Mouse (Mus musculus): ENCODE measurements around the gene Selenom.
A peak's percentile ranks its signal among the peaks of the same experiment; 100 is the strongest.

Gene Selenom

GRCm38 (mm10) chr11:3514529-3515054, at the start of gene Selenom:
TSS of gene Selenom (plus strand) at chr11:3514684.
- DNase-seq (ENCODE audit: low read depth): peak; percentile 66

- no peak for DNase-seq (ENCODE audit: low read depth)
Observed at GRCm38 (mm10) chr11:3471448-3471850, 43.0 kb upstream of the Selenom start.

- peak; percentile 69 for DNase-seq (ENCODE audit: low read depth)
Observed at GRCm38 (mm10) chr11:3472484-3472883, 42.0 kb upstream of the Selenom start.

- DNase-seq (ENCODE audit: low read depth): no peak
Observed at GRCm38 (mm10) chr11:3474480-3475115, 39.9 kb upstream of the Selenom start.

- DNase-seq (ENCODE audit: low read depth): no peak
Observed at GRCm38 (mm10) chr11:3475489-3475888, 39.0 kb upstream of the Selenom start.

- DNase-seq (ENCODE audit: low read depth): no peak
Observed at GRCm38 (mm10) chr11:3483980-3484642, 30.4 kb upstream of the Selenom start.

- DNase-seq (ENCODE audit: low read depth): no peak
Observed at GRCm38 (mm10) chr11:3486349-3486748, 28.1 kb upstream of the Selenom start.

GRCm38 (mm10) chr11:3487952-3488570, 26.4 kb upstream of the Selenom start, which contains the start of gene Pla2g3:
TSS of gene Pla2g3 (plus strand) at chr11:3488284.
- DNase-seq (ENCODE audit: low read depth): no peak

GRCm38 (mm10) chr11:3489036-3489435, 25.4 kb upstream of the Selenom start:
- no peak for DNase-seq (ENCODE audit: low read depth)

GRCm38 (mm10) chr11:3492748-3493147, 21.7 kb upstream of the Selenom start:
- DNase-seq (ENCODE audit: low read depth): no peak

GRCm38 (mm10) chr11:3494857-3495256, 19.6 kb upstream of the Selenom start:
- DNase-seq (ENCODE audit: low read depth): no peak

- DNase-seq (ENCODE audit: low read depth): no peak
Observed at GRCm38 (mm10) chr11:3495496-3495895, 19.0 kb upstream of the Selenom start.

- DNase-seq (ENCODE audit: low read depth): no peak
Observed at GRCm38 (mm10) chr11:3496756-3497155, 17.7 kb upstream of the Selenom start.

- DNase-seq (ENCODE audit: low read depth): no peak
Observed at GRCm38 (mm10) chr11:3497296-3497695, 17.2 kb upstream of the Selenom start.

- no peak for DNase-seq (ENCODE audit: low read depth)
Observed at GRCm38 (mm10) chr11:3502057-3502456, 12.4 kb upstream of the Selenom start.

- DNase-seq (ENCODE audit: low read depth): no peak
Observed at GRCm38 (mm10) chr11:3502459-3503072, 11.9 kb upstream of the Selenom start.

GRCm38 (mm10) chr11:3503755-3504693, 10.5 kb upstream of the Selenom start:
- no peak for DNase-seq (ENCODE audit: low read depth)

- no peak for DNase-seq (ENCODE audit: low read depth)
Observed at GRCm38 (mm10) chr11:3508226-3508625, 6.3 kb upstream of the Selenom start.

GRCm38 (mm10) chr11:3509181-3510085, 5.1 kb upstream of the Selenom start:
- DNase-seq (ENCODE audit: low read depth): no peak

GRCm38 (mm10) chr11:3510321-3510720, 4.2 kb upstream of the Selenom start:
- no peak for DNase-seq (ENCODE audit: low read depth)

All from c-Kit-positive CD71-positive TER-119-negative erythroid progenitor cells, embryonic 14.5 days (primary cell).